Mouse (Mus musculus): Measurements from ENCODE around the gene Map3k4. TPM values are rescaled to one million over a fixed set of nuclear protein-coding genes. Genes with fewer than 3 reads are reported as not detected.

Map3k4 gene
- polyA plus RNA-seq, 1 experiment from 2014 or later: 49.3 TPM

- TF ChIP-seq CTCF (IDR thresholded peaks at IDR 0.05): no peak
- no peak for DNase-seq (ENCODE audit: low read depth, low spot score)
- ATAC-seq: no peak
- H3K27me3 ChIP-seq: no peaks in the 10 kb centered on the region
- in situ Hi-C loops (cut with MboI; ENCODE audit: low pct_unique_long_range_greater_than_20kb): loop anchor here (5.0 kb wide), 2 partner anchors 96 to 176 kb away; partner anchors contain the start of gene Agpat4
- ChIA-PET CTCF (interaction anchor here (1.3 to 1.4 kb wide), 2 partner anchors 177 to 182 kb away, joined by 3 to 5 read pairs; no protein-coding TSS in a partner anchor), POLR2A (no interaction called here)
Measured at GRCm38 (mm10) chr17:12213430-12213829, 105.2 kb downstream of the Map3k4 start.

DNA sequence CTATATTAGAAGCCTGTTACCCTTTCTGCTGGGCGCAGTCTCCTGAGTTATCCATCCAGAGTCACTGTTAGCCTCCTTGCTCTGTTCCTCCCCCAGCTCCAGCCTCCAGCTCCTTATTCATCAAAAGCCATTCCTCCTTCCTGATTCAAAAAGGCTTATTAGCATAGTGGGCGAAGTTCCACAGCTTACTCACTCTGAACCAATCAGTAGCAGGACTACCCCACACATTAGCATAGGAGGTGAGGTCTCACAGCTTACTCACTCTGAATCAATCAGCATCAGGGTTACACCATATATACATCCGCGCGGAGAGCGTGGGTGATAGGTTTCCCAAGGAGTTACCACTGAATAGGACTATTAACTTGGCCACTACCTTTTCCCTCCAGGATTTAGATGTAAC is 106.3 kb downstream of the Map3k4 start:
- ChIA-PET CTCF (interaction anchor here (0.6 to 1.4 kb wide), 2 partner anchors 155 to 173 kb away, joined by 3 to 5 read pairs; no protein-coding TSS in a partner anchor), POLR2A (interaction anchor here (0.6 kb wide), 1 partner anchor 11 kb away, joined by 8 read pairs; no protein-coding TSS in a partner anchor)
- no peak for TF ChIP-seq CTCF (IDR thresholded peaks at IDR 0.05)
- in situ Hi-C loops (cut with MboI; ENCODE audit: low pct_unique_long_range_greater_than_20kb): loop anchor here (5.0 kb wide), 2 partner anchors 95 to 175 kb away; partner anchors contain the start of gene Agpat4
- no peak for ATAC-seq
- no peak for DNase-seq (ENCODE audit: low read depth, low spot score)
- H3K27me3 ChIP-seq: no peaks in the 10 kb centered on the region

DNA sequence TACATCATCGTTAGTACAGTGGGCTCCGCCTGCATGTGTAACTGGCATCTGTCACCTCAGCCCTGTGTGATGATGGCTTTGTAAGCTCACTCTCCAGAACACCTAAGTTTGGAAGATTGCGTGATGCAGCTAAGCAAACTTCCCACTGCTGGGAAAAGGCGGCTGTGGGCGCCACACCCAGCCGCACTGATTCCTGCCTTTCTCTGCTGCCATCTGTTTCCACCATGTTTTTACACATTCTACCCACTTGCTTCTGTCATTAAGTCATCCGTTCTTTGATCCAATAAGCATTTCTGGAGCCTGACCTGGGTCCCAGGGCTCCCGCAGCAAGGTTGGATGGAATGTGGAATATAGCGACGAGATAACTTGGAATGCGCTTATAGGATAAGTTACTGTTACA is 106.7 kb downstream of the Map3k4 start:
- POLR2A ChIA-PET: interaction anchor here (0.6 kb wide), 1 partner anchor 11 kb away, joined by 8 read pairs; no protein-coding TSS in a partner anchor
- ATAC-seq (no peak), DNase-seq (ENCODE audit: low read depth, low spot score) (no peak)
- H3K27me3 ChIP-seq: no peaks in the 10 kb centered on the region
- CTCF ChIA-PET: interaction anchor here (0.6 to 1.7 kb wide), 3 partner anchors 128 to 172 kb away, joined by 3 to 5 read pairs (median 4); no protein-coding TSS in a partner anchor
- TF ChIP-seq CTCF (IDR thresholded peaks at IDR 0.05): no peak
- in situ Hi-C loops (cut with MboI; ENCODE audit: low pct_unique_long_range_greater_than_20kb): loop anchor here (5.0 kb wide), 2 partner anchors 95 to 175 kb away; partner anchors contain the start of gene Agpat4

- in situ Hi-C loops (cut with MboI; ENCODE audit: low pct_unique_long_range_greater_than_20kb): loop anchor here (5.0 kb wide), 2 partner anchors 93 to 173 kb away; partner anchors contain the start of gene Agpat4
Measured at GRCm38 (mm10) chr17:12210544-12211132, 108.0 kb downstream of the Map3k4 start.

GRCm38 (mm10) chr17:12209481-12209880 is 109.1 kb downstream of the Map3k4 start:
- POLR2A ChIA-PET: no interaction called here
- no peak for ATAC-seq
- no peaks in the 10 kb centered on the region for H3K27me3 ChIP-seq
- no peak for TF ChIP-seq CTCF (IDR thresholded peaks at IDR 0.05)
- in situ Hi-C loops (cut with MboI; ENCODE audit: low pct_unique_long_range_greater_than_20kb): no loop called here
- CTCF ChIA-PET: interaction anchor here (1.0 to 3.3 kb wide), 6 partner anchors 9 to 173 kb away, joined by 3 to 12 read pairs (median 6); no protein-coding TSS in a partner anchor
- no peak for DNase-seq (ENCODE audit: low read depth, low spot score)

More at GRCm38 (mm10) chr17:12210544-12211132, 108.0 kb downstream of the Map3k4 start:
- ATAC-seq (peak; percentile 40), DNase-seq (ENCODE audit: low read depth, low spot score) (no peak)
- TF ChIP-seq CTCF (IDR thresholded peaks at IDR 0.05): peak; percentile 98
- H3K27me3 ChIP-seq: no peaks in the 10 kb centered on the region
- ChIA-PET CTCF (interaction anchor here (0.7 to 2.2 kb wide), 9 partner anchors 10 to 179 kb away, joined by 3 to 11 read pairs (median 3); no protein-coding TSS in a partner anchor), POLR2A (no interaction called here)

DNA sequence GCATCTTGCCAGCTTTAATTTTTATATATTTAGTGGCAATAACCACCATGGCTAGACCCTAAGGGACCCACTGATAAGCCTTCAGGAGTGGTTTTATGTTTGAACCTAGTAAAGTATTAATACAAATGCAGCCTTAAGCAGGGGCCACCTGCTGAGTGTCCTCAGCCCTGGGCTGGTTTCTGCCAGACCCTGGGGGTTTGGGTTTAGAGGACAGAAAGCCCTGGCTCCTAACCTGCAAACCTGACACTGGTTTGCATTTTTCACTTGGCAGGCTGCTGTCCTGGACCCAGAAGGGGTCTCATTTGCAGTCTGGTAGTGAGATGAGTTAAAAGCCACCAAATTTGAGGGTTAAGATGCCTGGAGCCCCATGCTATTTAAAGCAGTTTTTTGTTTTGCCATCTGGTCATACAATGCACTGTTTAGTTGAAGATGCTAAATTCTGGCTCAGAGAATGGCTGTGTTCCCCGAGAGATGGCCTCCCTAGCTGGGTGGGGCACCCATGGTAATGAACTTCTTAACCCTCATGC is 111.5 kb downstream of the Map3k4 start:
- POLR2A ChIA-PET: no interaction called here
- CTCF ChIA-PET: interaction anchor here (1.1 to 3.3 kb wide), 3 partner anchors 45 to 168 kb away, joined by 5 to 12 read pairs (median 9); no protein-coding TSS in a partner anchor
- in situ Hi-C loops (cut with MboI; ENCODE audit: low pct_unique_long_range_greater_than_20kb): no loop called here
- ATAC-seq (no peak), DNase-seq (ENCODE audit: low read depth, low spot score) (no peak)
- no peaks in the 10 kb centered on the region for H3K27me3 ChIP-seq
- no peak for TF ChIP-seq CTCF (IDR thresholded peaks at IDR 0.05)

- TF ChIP-seq CTCF (IDR thresholded peaks at IDR 0.05): no peak
- in situ Hi-C loops (cut with MboI; ENCODE audit: low pct_unique_long_range_greater_than_20kb): no loop called here
- CTCF ChIA-PET: interaction anchor here (1.1 kb wide), 1 partner anchor 167 kb away, joined by 5 read pairs; no protein-coding TSS in a partner anchor
- DNase-seq (ENCODE audit: low read depth, low spot score) (no peak), ATAC-seq (no peak)
- POLR2A ChIA-PET: interaction anchor here (0.7 kb wide), 1 partner anchor 130 kb away, joined by 3 read pairs; no protein-coding TSS in a partner anchor
- no peaks in the 10 kb centered on the region for H3K27me3 ChIP-seq
Measured at GRCm38 (mm10) chr17:12206248-12206647, 112.3 kb downstream of the Map3k4 start.

DNA sequence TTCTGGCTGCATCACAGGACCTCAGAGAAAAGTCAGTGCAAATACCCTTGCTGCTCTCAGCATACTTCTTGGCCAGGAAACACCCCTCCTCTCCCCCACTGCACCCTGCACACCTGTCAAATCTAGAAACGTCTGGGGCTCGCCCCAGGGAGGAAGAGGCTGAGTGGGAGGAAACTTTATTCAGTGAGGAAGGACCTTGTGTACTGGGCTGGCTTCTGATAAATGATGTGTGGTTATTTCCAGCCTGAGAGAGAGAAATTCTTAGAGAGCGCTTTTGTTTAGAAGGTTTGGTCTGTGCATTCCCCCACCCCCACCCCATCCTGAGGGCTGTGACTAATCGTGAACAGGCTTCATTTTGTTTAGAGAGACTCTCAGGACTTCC is 112.9 kb downstream of the Map3k4 start:
- DNase-seq (ENCODE audit: low read depth, low spot score): no peak
- ChIA-PET POLR2A (no interaction called here), CTCF (interaction anchor here (0.8 to 1.1 kb wide), 2 partner anchors 9 to 166 kb away, joined by 3 to 5 read pairs; no protein-coding TSS in a partner anchor)
- H3K27me3 ChIP-seq: no peaks in the 10 kb centered on the region
- ATAC-seq: no peak
- in situ Hi-C loops (cut with MboI; ENCODE audit: low pct_unique_long_range_greater_than_20kb): no loop called here
- no peak for TF ChIP-seq CTCF (IDR thresholded peaks at IDR 0.05)

DNA sequence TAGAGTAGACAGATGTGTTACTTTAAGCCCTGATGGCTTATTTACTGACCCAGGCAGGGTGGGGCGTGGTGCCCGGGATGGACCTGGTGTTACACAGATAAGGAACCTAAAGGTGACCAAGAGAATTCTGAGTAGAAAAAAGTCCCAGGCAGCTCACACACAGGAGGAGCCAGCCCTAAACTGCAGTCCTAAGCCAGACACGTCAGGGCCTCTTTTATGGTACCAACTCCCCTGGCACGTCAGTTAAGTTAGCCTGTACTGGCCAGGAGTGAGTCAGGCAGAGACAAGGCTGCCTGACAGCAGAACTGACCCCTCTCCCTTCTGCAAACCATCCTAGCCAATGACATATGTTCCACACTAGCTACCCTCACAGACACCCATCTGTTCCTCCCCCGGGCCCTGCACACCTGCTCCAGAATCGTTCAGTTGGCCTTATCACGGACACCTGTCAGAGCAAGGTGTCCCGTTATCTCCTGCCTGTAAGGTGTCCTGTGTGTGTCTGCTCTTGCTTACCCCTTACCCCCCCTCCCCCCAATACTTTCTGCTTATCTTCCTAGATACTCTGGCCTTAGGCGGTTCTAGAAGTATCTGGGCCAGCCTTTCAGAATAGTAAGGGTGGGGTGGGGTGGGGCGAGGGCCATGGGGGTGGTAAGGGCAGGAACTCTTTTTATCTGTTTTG is 113.4 kb downstream of the Map3k4 start:
- no peak for TF ChIP-seq CTCF (IDR thresholded peaks at IDR 0.05)
- CTCF ChIA-PET: interaction anchor here (0.8 kb wide), 1 partner anchor 8 kb away, joined by 3 read pairs; no protein-coding TSS in a partner anchor
- ATAC-seq (peak; percentile 32), DNase-seq (ENCODE audit: low read depth, low spot score) (no peak)
- H3K27me3 ChIP-seq: no peaks in the 10 kb centered on the region
- POLR2A ChIA-PET: no interaction called here
- in situ Hi-C loops (cut with MboI; ENCODE audit: low pct_unique_long_range_greater_than_20kb): no loop called here

DNA sequence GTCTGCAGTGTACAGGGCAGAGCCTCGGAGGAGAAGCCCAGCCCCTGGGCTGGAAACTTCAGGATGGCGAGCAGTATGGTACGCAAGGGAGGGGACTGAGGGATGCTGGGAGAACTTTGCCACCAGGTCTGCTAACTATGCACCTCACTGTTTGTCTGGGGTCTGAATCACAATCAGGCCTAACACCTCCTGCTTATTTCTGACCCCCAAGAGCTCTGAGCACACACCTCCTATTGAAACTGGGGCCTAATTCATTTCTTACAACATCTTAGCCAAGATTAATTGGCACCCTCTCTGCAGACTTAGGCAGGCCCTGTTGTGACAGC is 113.9 kb downstream of the Map3k4 start:
- no peak for TF ChIP-seq CTCF (IDR thresholded peaks at IDR 0.05)

More for the DNA sequence above, 113.9 kb downstream of the Map3k4 start:
- in situ Hi-C loops (cut with MboI; ENCODE audit: low pct_unique_long_range_greater_than_20kb): no loop called here
- ATAC-seq: no peak
- POLR2A ChIA-PET: no interaction called here
- DNase-seq (ENCODE audit: low read depth, low spot score): no peak
- no peaks in the 10 kb centered on the region for H3K27me3 ChIP-seq
- CTCF ChIA-PET: interaction anchor here (0.8 kb wide), 1 partner anchor 8 kb away, joined by 3 read pairs; no protein-coding TSS in a partner anchor
